Mouse (Mus musculus): ENCODE results near the gene Olfr743. TPM values are rescaled to one million over a fixed set of nuclear protein-coding genes. Genes with fewer than 3 reads are reported as not detected.
"Not testable (repeated sequence)": the region's sequence is repeated elsewhere in the genome, so short reads cannot be mapped to it uniquely, and the experiment has no call there.

The Olfr743 gene
- not detected in 2 replicates for polyA plus RNA-seq (2012; rRNA removed)

GRCm38 (mm10) chr14:50521539-50521938 is at the start of gene Olfr743:
Gene Olfr743 (plus strand): TSS chr14:50521839.
- TF ChIP-seq CTCF (conservative IDR thresholded peaks at IDR 0.05; ENCODE audit: insufficient read depth, insufficient read length, low read depth, low read length) = no peak
- TF ChIP-seq POLR2A (IDR thresholded peaks at IDR 0.05; ENCODE audit: low read depth, low read length) = no peak
- Histone ChIP-seq H3K36me3 (ENCODE audit: control insufficient read depth, insufficient read depth, low read length) (no peaks in the 10 kb centered on the region), H3K4me3 (ENCODE audit: insufficient read depth, low read depth, low read length) (no peak within 1 kb of the TSS), H3K4me1 (ENCODE audit: control insufficient read depth, insufficient read depth, low read length) (no peaks in the 10 kb centered on the region), H3K27me3 (replicated peaks; ENCODE audit: control insufficient read depth, insufficient read depth, low read length) (no peaks in the 10 kb centered on the region), H3K27ac (ENCODE audit: insufficient read depth, low read depth, low read length) (no peak within 1 kb of the TSS)
- DNase-seq = no peak

- no peak within 1 kb of the TSS for H3K27ac ChIP-seq (ENCODE audit: insufficient read depth, low read depth, low read length)
- no peak within 1 kb of the TSS for H3K4me3 ChIP-seq (ENCODE audit: insufficient read depth, low read depth, low read length)
- no peaks in the 10 kb centered on the region for H3K27me3 ChIP-seq (replicated peaks; ENCODE audit: control insufficient read depth, insufficient read depth, low read length)
- no peaks in the 10 kb centered on the region for H3K4me1 ChIP-seq (ENCODE audit: control insufficient read depth, insufficient read depth, low read length)
- WGBS = 60% methylated on average over 2 of the region's 2 CpGs
- no peaks in the 10 kb centered on the region for H3K36me3 ChIP-seq (ENCODE audit: control insufficient read depth, insufficient read depth, low read length)
- TF ChIP-seq POLR2A (IDR thresholded peaks at IDR 0.05; ENCODE audit: low read depth, low read length) = no peak
- no peak for TF ChIP-seq CTCF (conservative IDR thresholded peaks at IDR 0.05; ENCODE audit: insufficient read depth, insufficient read length, low read depth, low read length)
- no peak for DNase-seq
These were observed 49.2 kb upstream of the Olfr743 start, which contains the start of gene Olfr741 for GRCm38 (mm10) chr14:50472438-50472837. Gene Olfr741 (plus strand): TSS chr14:50472738.

GRCm38 (mm10) chr14:50478406-50478805 is 43.2 kb upstream of the Olfr743 start:
- Histone ChIP-seq H3K27ac (ENCODE audit: insufficient read depth, low read depth, low read length) (no peak overlapping the region), H3K36me3 (ENCODE audit: control insufficient read depth, insufficient read depth, low read length) (no peaks in the 10 kb centered on the region), H3K4me1 (ENCODE audit: control insufficient read depth, insufficient read depth, low read length) (no peaks in the 10 kb centered on the region), H3K27me3 (replicated peaks; ENCODE audit: control insufficient read depth, insufficient read depth, low read length) (no peaks in the 10 kb centered on the region), H3K4me3 (ENCODE audit: insufficient read depth, low read depth, low read length) (no peak overlapping the region)
- no peak for TF ChIP-seq CTCF (conservative IDR thresholded peaks at IDR 0.05; ENCODE audit: insufficient read depth, insufficient read length, low read depth, low read length)
- WGBS = 61% methylated on average over 2 of the region's 2 CpGs
- DNase-seq = peak; percentile 65

- no peak for TF ChIP-seq POLR2A (IDR thresholded peaks at IDR 0.05; ENCODE audit: low read depth, low read length)
- TF ChIP-seq CTCF (conservative IDR thresholded peaks at IDR 0.05; ENCODE audit: insufficient read depth, insufficient read length, low read depth, low read length) = no peak
- Histone ChIP-seq H3K36me3 (ENCODE audit: control insufficient read depth, insufficient read depth, low read length) (no peaks in the 10 kb centered on the region), H3K4me3 (ENCODE audit: insufficient read depth, low read depth, low read length) (no peak within 1 kb of the TSS), H3K4me1 (ENCODE audit: control insufficient read depth, insufficient read depth, low read length) (no peaks in the 10 kb centered on the region), H3K27me3 (replicated peaks; ENCODE audit: control insufficient read depth, insufficient read depth, low read length) (no peaks in the 10 kb centered on the region), H3K27ac (ENCODE audit: insufficient read depth, low read depth, low read length) (no peak within 1 kb of the TSS)
- 38% methylated on average over 2 of the region's 2 CpGs for WGBS
- DNase-seq = no peak
These were observed 18.3 kb upstream of the Olfr743 start, which contains the start of gene Olfr742 for GRCm38 (mm10) chr14:50503300-50503699. Gene Olfr742 (plus strand): TSS chr14:50503600.

GRCm38 (mm10) chr14:50552734-50553133 is 31.1 kb downstream of the Olfr743 start:
- TF ChIP-seq CTCF (conservative IDR thresholded peaks at IDR 0.05; ENCODE audit: insufficient read depth, insufficient read length, low read depth, low read length) (no peak), POLR2A (IDR thresholded peaks at IDR 0.05; ENCODE audit: low read depth, low read length) (no peak)

GRCm38 (mm10) chr14:50573056-50573455 is 51.4 kb downstream of the Olfr743 start:
- H3K27me3 ChIP-seq (replicated peaks; ENCODE audit: control insufficient read depth, insufficient read depth, low read length); H3K27ac ChIP-seq (ENCODE audit: insufficient read depth, low read depth, low read length); H3K36me3 ChIP-seq (ENCODE audit: control insufficient read depth, insufficient read depth, low read length); H3K4me3 ChIP-seq (ENCODE audit: insufficient read depth, low read depth, low read length); H3K4me1 ChIP-seq (ENCODE audit: control insufficient read depth, insufficient read depth, low read length); DNase-seq: not testable (repeated sequence)
- WGBS = 45% methylated on average over 1 of the region's 1 CpGs

More at GRCm38 (mm10) chr14:50552734-50553133, 31.1 kb downstream of the Olfr743 start:
- no peaks in the 10 kb centered on the region for H3K4me1 ChIP-seq (ENCODE audit: control insufficient read depth, insufficient read depth, low read length)
- WGBS = 94% methylated on average over 2 of the region's 2 CpGs
- H3K27ac ChIP-seq (ENCODE audit: insufficient read depth, low read depth, low read length) = no peak overlapping the region
- no peaks in the 10 kb centered on the region for H3K27me3 ChIP-seq (replicated peaks; ENCODE audit: control insufficient read depth, insufficient read depth, low read length)
- no peak for DNase-seq
- H3K4me3 ChIP-seq (ENCODE audit: insufficient read depth, low read depth, low read length) = no peak overlapping the region
- H3K36me3 ChIP-seq (ENCODE audit: control insufficient read depth, insufficient read depth, low read length) = no peaks in the 10 kb centered on the region

Other genes starting within 250 kb of the Olfr743 start
- not detected in 2 replicates for gene Olfr732, start 237.6 kb upstream of the Olfr743 start, polyA plus RNA-seq (2012; rRNA removed)
- not detected in 2 replicates for gene Olfr733, start 220.3 kb upstream of the Olfr743 start, polyA plus RNA-seq (2012; rRNA removed)
- gene Olfr734, start 195.1 kb upstream of the Olfr743 start, polyA plus RNA-seq (2012; rRNA removed) = not detected in 2 replicates
- gene Olfr735, start 173.0 kb upstream of the Olfr743 start, polyA plus RNA-seq (2012; rRNA removed) = not detected in 2 replicates
- 0.34 and 0.50 TPM in 2 replicates for gene Tlr11, start 163.9 kb upstream of the Olfr743 start, polyA plus RNA-seq (2012; rRNA removed)
- gene Olfr736, start 140.7 kb upstream of the Olfr743 start, polyA plus RNA-seq (2012; rRNA removed) = not detected in 2 replicates
- gene Olfr738, start 114.3 kb upstream of the Olfr743 start, polyA plus RNA-seq (2012; rRNA removed) = not detected in 2 replicates
- gene Olfr739, start 103.2 kb upstream of the Olfr743 start, polyA plus RNA-seq (2012; rRNA removed) = not detected in 2 replicates
- not detected in 2 replicates for gene Olfr740, start 76.3 kb upstream of the Olfr743 start, polyA plus RNA-seq (2012; rRNA removed)
- not detected in 2 replicates for gene Olfr741, start 49.1 kb upstream of the Olfr743 start, polyA plus RNA-seq (2012; rRNA removed)
- gene Olfr742, start 18.2 kb upstream of the Olfr743 start, polyA plus RNA-seq (2012; rRNA removed) = not detected in 2 replicates
- not detected in 2 replicates for gene Olfr744, start 93.0 kb downstream of the Olfr743 start, polyA plus RNA-seq (2012; rRNA removed)
- gene Olfr745, start 117.5 kb downstream of the Olfr743 start, polyA plus RNA-seq (2012; rRNA removed) = not detected in 2 replicates
- not detected in 2 replicates for gene Olfr746, start 125.2 kb downstream of the Olfr743 start, polyA plus RNA-seq (2012; rRNA removed)
- not detected in 2 replicates for gene Olfr747, start 171.4 kb downstream of the Olfr743 start, polyA plus RNA-seq (2012; rRNA removed)
- not detected in 2 replicates for gene Olfr748, start 185.5 kb downstream of the Olfr743 start, polyA plus RNA-seq (2012; rRNA removed)
- not detected in 2 replicates for gene Olfr749, start 223.3 kb downstream of the Olfr743 start, polyA plus RNA-seq (2012; rRNA removed)

Data from kidney, adult 2 months (tissue).